Mouse (Mus musculus): Measurements from ENCODE around the gene Pex13.

The Pex13 gene

DNA sequence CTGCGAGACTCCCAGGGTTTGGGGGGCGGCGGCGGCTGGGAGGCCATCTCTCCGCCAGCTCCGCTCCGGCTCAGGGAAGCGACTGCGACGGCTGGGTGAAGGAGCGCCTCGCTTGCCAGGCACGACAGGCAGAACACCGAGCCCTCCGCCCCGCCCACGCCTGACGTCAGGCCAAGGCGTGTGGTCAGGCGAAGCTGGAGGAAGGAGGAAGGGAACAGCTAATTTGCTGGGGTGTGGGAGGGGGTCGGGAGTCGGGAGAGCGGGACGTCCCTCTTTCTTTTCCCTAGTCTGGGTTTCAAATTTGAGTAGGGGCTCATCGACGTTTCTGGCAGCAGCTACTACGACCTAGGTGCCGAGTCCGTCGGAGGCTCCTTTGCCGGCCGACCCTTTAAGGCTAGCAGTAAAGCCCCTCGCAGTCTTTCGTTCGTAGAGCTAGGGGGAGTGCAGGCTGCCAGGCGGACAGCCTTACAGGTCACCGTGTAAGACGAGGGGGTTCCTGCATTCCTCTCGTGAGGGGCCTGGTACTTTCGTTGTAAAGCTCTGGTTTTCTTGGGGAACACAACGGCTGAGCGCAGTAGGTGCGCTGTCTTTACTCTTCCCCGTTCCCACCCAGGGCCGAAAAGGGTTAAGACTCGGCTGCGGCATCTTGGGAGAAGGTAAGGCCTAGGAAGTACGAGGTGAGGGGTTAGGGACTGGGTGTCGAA lies at the start of gene Pex13:
Gene Pex13 (minus strand): TSS at position 162 of the 704 bp plus-strand sequence.
- peak; percentile 83 to 89 for DNase-seq

DNA sequence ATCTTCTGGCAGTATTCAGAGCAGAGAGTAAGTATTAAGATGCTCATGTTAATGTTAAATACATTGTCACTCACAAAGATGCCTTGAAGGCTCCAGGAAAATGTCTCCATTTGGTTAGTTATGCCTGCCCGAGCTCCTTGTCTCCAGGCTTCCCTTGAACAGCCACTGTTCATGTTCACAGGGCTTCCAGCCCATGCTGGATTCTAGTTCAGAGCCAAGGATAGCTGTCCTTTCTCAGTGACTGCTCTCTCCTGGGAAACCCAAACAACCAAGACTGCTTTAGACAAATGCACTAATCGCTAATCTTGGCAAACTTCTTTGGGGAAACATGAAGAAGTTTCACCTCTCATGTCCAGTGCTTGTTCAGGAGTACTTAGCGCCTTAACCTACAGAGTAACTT lies 46.5 kb upstream of the Pex13 start:
- no peak for DNase-seq

DNA sequence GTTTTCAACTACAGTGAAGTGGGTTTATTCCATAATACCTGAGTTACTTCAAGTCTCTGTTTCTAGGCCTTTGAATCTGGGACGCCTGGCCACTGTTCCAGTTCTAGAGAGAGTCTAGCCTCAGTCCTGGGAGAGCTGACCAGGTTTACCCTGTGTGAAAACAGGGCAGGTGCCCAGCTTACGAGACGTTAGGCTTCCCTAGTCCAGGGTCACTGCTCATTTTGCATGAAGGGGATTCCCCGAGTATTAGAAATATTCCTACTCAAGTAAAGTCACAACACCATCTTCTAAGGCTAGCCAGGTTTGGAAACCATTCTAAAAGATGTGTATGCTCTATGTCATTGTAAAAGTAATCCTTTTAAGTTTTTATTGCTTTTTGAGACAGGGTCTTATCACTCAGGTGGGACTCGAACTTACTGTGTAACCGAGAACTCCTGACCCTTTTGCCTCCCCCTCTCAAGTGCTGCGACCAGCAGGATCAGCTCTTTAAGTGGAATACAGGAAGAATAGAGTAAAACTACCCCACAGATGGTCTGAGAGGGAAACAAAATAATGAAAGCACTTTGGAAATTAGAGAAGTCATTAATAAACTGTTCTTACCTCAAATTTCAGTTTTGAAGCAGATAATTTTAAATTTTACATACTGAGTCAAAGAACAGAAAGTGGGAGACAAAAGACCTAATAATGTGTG lies 39.0 kb upstream of the Pex13 start:
- no peak for DNase-seq

DNA sequence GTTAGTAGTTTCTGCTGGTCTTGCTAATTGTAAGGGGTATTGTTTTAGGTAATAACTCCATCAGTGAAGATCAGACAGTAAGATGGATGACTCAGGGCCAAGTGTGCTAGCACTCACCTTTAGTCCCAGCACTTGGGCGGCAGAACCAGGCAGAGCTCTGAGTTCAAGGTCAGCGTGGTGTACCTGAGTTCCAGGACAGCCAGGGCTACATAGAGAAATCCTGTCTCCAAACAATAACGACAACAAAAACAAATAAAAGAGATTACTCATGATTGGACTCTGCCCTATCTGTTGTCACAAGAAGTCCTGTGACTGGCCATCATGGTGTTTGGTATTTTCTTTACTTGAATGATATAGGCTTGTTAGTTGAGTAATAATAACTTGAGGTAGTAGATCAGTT lies 36.1 kb upstream of the Pex13 start:
- DNase-seq, result no peak

DNA sequence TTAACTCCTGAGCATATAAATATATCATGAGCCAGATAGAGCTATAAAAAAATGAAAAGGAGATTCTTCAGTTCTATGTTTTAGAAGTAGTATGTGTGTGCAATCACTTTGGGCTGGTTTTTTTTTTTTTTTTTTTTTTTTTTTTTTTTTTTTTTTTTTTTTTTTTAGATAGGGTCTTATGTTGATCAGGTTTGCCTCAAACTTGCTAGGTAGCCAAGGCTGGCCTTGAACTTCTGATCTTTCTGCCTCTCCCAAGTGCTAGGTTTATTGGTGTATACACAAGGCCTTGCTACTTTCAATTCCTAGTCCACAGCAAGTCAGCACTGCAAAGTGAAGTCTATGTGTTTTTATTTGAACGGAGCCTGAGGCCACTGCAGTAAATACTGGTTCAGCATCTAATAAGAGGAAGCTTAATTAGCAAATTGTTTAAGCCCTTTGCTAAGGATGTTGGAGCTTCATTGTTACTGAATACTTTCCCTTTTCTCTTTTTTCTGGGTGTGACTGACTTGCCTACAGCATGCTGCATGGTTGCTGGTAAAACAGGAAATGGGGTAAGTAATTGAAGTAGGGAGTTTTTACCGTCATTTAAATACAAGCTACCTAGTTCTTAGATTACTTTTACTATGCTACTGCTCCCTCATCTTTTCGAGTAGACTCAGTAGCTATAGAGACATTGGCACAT lies 33.8 kb upstream of the Pex13 start:
- no peak for DNase-seq

DNA sequence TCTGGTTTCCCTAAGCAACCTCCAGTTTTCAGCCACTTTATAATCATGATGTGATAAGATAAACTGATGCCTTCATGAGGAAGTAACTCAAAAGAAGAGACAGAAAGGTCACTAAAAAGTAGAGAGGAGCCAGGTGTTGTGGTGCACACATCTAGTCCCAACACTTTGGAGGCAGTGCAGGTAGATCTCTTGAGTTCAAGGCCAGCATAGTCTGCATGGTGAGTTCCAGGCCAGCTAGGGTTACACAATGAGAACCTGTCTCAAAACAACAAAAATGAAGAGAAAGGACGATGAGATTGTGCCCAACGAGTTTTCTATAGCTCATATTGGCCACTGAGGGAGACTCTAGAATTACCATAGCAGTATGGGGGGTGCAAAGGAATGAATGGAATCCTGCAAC lies 32.8 kb upstream of the Pex13 start:
- DNase-seq, result no peak

DNA sequence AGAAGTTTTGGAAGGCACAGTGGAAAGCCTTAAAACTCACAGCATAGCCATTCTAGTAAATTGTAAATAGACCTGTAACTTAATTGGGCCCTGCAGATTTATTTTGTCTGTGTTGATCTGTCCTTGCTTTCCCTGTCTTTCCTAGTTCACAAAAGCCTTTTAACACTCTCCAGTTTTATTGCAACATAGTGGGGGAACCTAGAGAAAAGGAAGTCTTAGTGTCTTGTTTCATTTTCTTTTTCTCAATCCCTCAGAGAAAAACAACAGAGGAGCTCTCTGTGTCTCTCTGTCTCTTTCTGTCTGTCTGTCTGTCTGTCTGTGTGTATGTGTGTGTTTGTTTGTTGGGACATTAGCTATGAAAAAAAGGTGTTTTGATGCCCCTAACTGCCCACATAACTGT lies 30.1 kb upstream of the Pex13 start:
- no peak for DNase-seq

DNA sequence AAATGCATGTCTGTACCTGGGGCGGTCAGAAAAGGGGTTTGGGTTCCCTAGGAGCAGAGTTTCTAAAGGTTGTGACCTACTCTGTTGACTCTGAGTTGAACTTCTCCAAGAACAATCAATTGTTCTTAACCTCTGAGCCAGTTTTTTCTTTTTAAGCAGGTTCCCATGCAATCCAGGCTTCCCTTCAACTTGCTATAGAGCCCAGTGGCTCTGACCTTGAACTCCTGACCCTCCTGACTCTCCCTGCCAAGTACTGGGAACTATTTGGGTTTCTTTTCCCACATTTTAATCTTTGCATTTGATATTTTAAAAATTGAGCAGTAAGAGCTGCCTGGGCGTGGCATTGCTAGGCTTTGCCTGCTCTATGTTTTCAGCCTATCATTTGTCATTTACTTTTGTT lies 27.5 kb upstream of the Pex13 start:
- DNase-seq, result no peak

DNA sequence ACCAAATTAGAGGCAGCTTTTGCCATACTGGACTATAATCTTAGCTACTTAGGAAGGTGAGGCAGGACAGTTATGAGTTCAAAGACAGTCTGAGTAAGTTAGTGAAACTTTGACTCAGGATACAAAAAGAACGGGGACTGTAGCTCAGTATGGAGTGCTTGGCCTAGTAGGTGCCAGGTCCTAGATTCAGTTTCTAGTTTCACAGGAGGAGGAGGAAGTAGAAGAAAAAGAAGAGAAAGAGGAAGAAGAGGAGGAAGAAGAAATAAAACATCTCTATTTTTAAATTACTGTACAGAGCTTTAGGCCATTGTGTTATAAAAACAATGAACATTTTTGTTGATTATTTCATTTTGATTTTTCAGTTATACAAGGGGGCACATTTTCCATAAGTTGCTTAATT lies 22.3 kb upstream of the Pex13 start:
- DNase-seq, result no peak

DNA sequence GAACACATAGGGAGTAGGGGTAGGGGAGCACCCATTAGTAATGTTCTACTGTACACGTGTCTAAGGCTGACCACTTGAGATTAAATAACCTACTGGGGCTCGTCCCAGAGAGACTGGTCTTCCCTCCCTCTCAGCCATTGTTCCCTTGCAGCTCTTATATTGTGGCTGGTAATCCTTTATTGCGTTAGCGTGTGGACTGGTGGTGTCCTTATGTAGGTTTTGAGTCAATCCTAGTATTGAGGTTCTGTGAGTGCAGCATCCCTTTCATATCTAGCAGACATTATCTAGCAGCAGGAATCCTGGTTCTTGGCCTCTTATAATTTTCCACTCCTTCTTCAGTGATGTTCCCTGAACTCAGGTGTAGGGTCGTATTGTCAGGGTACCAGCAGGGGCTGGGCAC lies 20.9 kb upstream of the Pex13 start:
- no peak for DNase-seq

DNA sequence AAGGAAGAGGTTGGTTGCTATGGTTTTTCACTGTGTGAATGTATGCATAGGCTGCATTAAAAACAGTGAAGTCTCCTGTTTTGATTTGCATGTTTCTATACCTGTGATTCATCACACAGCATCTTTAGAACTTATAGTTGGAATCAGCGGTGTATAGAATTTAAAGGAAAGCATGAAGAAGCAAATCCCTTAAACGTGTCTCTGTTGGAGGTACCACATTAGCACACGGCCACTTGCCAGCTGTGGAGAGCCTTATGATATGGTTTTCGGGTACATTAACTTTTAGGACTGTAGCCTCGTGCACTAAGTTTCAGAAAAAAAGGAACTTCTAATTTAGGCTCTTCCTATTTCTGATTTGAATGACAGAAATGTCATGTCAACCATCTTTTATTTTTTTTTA lies 16.8 kb upstream of the Pex13 start:
- no peak for DNase-seq

DNA sequence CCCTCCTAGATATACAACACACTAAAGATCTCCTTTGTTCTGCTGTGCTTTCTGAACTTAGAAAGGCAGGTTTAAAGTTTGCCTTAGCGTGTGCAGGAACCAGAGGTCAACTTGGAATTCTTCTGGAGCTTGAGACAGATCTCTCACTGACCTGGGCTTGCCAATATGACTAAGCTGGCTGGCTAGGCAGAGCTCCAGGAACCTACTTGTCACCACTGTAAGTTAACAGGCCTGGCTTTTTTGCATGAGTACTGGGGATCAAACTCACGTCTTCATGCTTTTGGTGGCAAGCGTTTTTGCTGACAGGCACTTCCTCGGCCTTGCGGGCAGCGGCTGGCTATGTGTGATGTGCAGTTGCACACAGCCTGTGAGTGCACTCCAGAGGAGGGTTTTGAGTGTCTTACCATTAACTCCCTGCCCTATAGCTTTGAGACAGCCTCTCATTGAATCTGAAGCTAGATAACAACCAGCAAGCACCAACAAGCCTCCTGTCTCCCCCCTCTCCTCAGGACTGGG lies 14.7 kb upstream of the Pex13 start:
- no peak for DNase-seq

DNA sequence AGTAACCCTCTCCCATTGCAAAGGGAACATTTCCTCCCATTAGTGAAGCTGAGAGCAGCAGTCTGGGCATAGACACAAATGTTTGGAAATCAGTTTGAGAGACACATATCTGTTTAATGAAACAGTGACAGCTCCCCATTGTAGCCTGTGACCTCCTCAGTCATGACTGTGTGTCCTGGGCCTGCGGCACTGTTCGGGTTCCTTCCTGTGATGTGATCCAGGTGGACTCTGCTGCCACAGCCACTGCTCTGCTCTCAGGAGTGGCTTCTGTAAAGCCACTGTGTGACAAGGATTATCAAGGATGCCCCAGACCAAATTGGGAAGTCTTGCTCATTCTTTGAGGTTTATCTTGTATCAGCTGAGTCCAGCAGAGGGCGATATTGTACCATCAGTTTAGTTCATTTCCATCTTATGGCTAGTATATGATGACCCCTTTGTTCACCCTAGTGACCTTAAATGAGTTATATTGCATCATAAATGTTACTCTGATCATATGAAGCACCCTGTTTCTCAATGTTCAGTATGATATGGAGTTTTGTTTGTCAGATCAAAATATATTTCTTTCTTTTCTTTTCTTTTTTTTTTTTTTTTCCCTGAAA lies 13.4 kb upstream of the Pex13 start:
- DNase-seq, result peak in 1 of 2 experiments; percentile 69

DNA sequence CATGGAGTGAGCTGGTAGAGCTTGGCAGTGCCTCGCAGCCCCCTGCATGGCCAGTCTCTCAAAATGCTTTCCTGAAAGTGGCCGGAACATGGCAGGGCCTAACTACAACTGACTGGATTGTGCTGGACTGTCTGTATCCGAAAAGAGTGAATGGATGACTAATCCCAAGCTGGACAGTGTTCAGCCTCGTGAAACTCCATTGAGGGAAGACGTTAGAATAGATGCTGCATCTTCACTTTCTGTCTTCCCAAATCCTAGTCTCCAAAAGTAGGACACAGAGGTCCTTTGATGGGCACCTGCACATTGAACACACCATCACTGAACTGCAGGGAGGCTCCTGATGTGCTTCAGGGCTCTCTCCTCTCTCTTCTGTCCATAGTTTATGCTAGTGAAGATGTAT lies 10.3 kb upstream of the Pex13 start:
- no peak for DNase-seq

DNA sequence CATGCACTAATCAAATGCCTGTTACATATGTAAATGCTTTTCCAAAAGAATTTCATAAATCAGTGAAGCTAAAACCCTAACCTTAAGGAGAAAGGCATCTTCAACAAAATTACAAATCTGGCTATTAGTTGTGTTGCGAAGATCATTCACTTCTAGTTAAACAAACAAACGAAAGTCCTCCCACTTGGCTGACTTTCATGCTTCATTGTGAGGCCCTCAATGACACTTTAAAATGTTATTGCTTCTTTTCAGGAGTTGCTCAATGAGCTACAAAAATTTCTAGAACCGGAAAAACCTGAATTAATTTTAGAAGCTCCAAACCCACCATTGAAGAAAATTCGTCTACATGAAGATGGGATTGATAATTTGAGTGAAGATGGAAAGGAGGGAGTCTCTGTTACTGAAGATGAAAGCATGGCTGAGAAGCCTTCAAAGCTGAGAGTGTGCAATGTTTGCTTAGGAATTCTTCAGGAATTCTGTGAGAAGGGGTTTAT lies 6.5 kb upstream of the Pex13 start:
- DNase-seq, result no peak

DNA sequence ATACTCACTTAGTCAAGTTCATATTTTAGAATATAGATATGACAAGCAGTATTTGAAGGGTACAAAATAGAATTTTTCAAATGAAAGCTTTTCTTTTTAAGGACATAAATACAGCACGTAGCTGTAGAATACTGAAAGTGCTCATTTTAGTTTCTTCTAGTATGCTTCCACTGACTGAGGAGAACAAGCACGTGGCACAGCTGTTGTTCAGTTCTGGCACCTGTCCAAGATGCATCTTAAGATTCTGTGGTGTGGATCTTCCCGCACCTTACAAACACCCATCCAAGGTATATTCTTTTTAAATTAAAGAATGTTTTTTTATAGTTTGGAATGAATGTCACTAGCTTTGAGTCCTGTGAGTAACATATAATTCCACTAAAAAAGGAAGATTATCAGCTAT lies 1.4 kb upstream of the Pex13 start:
- DNase-seq, result no peak

DNA sequence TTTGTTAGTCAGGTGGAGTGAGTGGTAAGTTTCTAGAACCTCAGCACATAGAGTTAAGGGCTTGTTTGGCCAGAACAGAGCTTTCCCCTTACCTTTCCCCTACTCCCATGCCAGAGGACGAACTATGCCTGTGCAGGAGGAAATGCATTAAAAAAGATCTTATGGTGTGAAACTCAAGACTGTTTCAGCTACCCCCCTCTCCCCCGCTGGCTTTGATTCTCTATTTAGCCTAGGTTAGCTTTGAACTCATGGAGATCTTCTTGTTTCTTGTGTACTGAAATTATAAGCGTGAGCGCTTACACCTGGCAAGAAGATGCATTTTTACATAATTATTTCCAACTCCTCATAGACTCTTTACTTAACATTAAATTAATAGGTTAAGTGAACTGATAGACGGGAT lies 767 bp upstream of the Pex13 start:
- no peak for DNase-seq

DNA sequence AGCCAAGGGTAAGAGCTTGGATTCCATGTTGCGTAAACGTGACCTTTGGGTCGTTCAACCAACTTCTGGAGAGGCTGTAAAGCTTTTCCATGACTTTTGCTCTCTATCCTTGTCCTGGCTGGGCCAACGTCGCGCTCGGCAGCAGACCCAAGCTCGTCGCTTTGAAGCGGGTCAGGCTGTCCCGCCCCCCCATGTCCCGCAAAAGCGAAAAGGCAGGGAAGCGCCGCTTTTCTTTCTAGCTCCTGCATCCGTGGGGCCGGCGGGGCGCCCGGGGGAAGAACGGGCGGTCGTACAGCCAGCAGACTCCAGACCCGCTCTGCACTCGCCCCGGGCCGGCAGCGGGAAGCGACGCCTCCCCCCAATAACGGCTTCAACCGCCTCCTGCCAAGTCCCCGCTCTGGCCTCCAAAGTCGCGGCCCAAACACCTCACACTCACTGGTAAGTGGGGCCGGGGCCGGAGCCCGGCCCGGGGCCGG lies 410 bp downstream of the Pex13 start, which contains the start of gene Pus10:
Gene Pus10 (plus strand): TSS at position 364 of the 476 bp plus-strand sequence.
- no peak for DNase-seq

DNA sequence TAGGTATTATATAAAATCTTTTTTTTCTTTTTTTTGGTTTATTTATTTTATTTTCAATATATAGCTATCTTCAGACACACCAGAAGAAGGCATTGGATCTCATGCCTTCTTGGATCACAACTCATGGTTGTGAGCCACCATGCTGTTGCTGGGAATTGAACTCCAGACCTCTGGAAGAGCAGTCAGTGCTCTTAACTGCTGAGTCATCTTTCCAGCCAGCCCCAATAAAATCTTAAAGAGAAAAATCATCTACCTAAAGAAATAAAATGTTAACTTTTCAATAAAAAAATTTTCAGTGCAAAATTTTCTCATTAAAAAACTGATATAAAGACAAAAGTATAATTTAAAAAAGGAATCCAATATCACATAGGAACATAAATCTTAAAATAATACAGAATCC lies 1.5 kb downstream of the Pex13 start:
- DNase-seq, result no peak

DNA sequence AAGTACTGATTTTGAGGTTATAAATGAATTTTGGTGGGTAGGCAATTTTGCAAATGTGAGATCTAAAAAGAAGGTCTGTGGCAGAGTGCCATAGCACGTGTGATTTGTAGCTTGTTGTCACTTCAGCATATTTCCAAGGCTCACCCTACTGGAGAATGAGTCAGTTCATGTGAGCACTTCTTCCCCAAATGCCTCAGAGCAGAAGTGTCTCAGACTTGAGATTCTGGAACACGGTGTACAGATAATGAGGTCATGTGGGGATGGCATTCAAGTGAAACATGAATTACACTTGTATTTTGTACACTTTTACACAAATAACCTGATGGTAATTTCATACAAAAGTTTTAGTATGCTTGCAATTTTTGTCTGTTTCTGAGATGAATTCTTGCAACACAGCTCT lies 8.0 kb downstream of the Pex13 start:
- DNase-seq, result no peak

DNA sequence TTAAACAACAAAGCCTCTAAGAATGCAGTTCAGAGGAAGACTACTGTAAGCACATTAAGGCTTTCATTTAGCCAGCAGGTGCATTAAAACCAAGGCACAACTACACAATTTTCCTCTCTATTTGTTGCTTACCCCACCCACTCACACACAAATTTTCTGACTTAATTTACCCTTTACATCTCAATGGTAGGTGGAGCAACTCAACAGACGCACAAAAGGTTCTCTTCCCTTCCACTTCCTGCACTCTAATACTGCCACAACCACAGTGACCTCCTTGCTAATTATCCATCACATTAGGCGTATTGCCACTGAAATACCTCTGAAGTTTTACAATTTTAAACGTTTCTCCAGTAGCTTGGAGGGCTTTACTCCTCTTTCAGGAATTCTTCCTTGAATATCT lies 12.1 kb downstream of the Pex13 start:
- no peak for DNase-seq

DNA sequence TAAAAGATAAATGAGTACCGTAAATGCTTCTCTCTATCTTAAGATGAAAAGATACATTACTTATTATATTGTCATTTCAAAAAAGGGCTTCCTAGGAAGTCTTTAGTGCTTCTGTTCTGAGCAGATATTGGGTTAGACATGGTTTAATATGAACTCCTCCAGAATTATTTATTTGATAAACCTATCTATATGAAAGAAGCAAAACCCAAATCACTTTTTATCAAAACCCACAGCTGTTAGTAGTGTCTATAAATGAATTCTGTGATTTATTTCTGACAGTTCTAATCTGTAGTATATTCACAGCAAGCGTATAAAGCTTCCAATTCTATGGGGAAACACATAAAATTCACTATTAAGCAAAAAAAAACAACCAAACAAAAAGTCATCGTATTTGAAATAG lies 17.9 kb downstream of the Pex13 start:
- DNase-seq, result no peak

DNA sequence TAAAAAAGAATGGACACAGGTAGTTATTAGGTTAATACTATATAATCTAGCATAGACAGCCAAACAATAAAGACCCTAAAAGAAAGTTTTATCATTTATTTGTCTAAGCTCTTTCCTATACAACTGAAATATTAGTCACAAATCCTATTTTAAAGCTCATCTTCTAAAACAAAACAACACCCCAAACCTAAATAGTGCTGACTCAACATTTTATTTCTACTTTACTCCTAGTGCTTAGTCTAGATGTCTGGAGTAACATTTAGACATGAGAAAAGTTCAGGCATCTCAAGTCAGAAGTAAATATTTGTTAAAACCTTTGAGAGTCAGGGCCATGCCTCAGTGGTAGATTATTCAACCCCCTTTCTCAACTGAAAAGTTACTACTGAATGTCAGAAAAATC lies 18.3 kb downstream of the Pex13 start:
- no peak for DNase-seq
